Mouse (Mus musculus): ENCODE data around the gene Wwc1. TPM values are rescaled to one million over a fixed set of nuclear protein-coding genes. Genes with fewer than 3 reads are reported as not detected.
"Not testable (repeated sequence)": the region's sequence is repeated elsewhere in the genome, so short reads cannot be mapped to it uniquely, and the experiment has no call there.

Wwc1 gene
- total RNA-seq, 2 experiments from 2014 or later: not detected

DNA sequence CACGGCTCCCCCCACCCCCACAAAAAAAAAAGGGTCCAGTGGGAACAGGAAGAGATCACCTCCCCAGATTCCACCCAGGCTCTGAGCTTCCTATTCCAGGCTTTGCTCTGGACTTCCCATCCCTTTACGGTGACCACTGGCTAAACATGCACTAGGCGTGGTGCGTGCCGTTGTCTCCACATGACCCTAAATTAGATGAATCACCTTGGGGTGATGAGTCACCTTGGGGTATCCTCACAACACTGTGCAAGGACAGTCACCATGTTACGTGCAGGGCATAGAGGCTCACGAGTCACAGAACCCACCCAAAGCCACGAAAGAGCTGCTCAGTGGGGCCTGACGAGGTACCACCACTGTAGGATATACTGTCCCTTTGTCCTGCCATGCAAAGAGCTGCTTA, 136.0 kb downstream of the Wwc1 start:
- ATAC-seq (replicated peaks; ENCODE audit: low FRiP score, low TSS enrichment, poor library complexity, severe bottlenecking): no peak

DNA sequence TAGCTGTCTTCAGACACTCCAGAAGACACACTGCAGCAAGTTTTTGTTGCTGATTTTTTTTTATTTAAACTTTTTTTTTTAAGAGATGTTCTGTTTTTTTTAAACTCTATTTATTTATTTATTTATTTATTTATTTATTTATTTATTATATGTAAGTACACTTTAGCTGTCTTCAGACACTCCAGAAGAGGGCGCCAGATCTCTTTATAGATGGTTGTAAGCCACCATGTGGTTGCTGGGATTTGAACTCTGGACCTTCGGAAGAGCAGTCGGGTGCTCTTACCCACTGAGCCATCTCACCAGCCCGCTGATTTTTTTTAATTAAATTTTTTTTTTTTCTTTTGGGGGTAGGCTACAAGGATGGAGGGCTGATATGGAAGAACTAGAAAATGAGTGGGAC, 137.8 kb downstream of the Wwc1 start:
- ATAC-seq (replicated peaks; ENCODE audit: low FRiP score, low TSS enrichment, poor library complexity, severe bottlenecking): not testable (repeated sequence)

DNA sequence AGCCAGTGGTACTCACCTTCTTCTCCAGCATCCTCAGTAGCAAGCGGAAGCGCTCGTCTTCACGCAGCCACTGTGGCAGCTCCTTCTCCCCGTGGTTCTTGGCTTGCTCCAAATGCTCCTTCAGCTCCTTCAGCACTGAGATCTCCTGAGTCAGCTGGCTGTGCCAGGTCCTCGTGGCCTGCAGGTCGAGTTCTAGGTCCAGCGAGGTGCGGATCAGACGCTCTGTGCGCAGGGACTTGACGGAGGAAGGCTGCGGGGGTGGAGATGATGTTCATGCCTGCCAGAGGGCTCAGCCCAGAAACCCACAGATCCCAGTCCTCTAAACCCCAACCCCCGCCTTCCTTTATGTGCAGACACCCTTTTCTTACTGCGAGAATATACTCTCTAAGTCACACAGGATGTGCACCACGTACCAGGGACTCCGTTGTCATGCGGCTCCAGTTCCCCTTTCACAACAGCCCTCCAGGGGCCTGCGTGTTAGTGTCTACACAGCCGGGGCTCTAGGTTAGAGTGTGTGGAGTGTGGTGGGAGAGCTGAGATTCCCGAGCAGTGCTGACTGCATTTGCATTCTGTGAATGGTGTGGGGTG, 138.5 kb downstream of the Wwc1 start:
- no peak for ATAC-seq (replicated peaks; ENCODE audit: low FRiP score, low TSS enrichment, poor library complexity, severe bottlenecking)

DNA sequence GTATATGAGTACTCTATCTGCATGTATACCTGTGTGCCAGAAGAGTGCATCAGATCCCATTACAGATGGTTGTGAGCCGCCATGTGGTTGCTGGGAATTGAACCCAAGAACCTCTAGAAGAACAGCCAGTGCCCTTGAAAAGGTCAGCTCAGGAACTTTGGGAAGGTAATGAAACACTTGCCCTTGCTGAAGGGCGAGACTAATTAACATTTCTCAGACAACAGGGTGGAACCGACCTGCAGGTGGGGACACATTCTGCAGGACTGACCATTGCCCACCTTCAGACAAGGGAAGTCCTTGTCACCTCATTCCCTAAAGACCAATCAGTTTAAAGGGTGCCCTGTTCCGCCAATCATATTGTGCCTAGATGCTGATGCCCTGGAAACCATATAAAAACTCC, 139.5 kb downstream of the Wwc1 start:
- ATAC-seq (replicated peaks; ENCODE audit: low FRiP score, low TSS enrichment, poor library complexity, severe bottlenecking): not testable (repeated sequence)

DNA sequence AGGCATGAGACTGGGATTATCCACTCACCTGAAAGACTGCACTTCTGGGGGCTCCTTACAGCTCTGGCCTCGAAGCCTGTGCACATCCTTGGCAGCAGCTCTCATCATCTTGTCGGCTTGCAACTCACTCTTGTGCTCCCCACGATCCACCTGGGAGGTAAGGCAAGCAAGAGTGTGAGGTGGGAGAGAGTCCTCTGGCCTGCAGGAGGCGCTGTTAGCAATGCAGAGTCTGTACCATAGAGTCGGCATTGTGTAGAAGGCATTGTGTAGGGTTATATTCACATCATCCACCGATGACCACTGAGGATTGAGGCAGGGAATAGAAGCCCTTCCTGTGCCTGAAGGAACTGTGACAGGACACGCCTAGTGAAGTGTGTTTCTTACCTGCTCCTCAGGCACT, 140.0 kb downstream of the Wwc1 start:
- ATAC-seq (replicated peaks; ENCODE audit: low FRiP score, low TSS enrichment, poor library complexity, severe bottlenecking): no peak

DNA sequence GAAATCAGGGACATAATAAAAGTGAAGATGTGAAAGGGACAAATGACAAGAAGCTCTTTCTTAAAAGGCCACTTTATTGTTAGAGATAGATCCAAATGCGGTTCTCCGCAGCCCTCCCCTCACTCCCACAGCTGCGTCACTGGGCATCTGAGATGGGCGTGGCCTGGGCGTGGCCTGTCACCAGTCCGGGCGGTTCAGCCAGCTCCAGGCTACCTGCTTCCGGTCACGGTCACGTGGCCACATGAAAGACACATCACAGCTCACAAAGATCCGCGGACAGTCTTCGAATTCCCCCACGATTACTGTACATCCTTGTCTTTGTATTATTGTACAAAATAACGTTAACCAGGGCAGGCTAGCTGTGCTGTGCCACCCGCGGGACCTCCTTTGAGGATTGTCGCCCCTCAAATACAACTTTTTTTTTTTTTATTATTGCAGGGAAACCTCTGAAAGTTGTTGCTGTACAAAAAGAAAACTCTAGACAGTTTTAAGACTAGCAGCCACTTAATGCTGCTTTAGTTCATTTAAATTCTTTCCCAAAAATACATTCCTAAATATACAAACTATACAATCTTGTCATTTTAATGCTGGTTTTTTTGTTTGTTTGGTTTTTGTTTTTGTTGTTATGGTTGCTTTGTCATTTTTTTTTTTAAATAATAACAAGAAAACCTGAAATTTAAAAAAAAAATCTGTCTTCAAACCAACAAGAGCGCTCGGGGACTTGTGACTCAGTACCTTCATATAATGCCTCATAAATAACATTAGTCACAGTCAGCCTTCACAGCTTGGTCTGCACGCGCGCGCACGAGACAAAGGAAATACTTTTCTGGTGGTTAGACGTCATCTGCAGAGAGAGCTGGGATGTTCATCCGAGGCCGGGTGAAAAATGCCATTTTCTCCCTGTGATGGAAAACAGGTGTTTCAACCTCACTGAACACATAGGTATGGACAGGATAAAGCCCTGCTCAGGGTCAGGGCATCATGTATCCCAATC, 141.7 kb downstream of the Wwc1 start:
- peak; percentile 84 for ATAC-seq (replicated peaks; ENCODE audit: low FRiP score, low TSS enrichment, poor library complexity, severe bottlenecking)

DNA sequence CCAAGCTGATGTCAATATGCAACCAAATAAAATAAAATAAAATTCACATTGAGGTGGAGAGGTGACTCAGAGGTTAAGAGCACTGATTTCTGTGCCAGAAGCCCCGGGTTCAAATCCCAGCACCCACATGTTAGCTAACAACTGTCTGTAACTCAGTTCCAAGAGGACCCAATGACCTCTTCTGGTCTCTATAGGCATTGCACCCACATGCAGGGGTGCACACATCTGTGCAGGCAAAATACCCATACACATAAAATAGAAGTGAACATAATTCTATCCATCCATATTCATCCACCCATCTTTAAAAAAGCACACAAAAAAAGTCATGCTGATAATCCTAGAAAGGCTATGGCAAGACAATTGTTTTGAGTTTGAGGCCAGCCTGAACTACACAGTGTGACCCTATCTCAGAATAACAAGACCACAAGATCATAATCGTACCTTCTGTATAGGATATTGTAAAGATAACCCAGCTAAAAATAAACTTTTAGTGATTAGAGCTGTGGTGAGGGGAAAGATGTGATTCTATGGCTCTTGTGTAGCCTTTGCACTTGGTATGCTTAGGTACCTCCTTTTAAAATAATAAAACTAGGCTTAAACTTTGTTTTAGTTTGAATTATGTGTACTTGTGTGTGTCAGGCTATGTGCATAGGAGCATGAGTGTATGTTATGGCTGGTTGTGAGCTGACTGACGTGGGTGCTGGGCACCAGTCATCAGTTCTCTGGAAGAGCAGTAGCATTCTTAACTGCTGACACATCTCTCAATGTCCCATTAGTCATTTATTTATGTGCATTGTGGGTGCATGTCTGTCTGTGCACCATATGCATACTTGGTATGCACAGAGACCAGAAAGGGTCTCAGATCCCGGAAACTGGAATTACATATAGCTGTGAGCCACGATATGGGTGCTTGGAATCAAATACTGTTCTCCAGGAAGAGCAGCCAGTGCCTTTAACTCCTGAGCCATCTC, 142.9 kb downstream of the Wwc1 start:
- no peak for ATAC-seq (replicated peaks; ENCODE audit: low FRiP score, low TSS enrichment, poor library complexity, severe bottlenecking)

DNA sequence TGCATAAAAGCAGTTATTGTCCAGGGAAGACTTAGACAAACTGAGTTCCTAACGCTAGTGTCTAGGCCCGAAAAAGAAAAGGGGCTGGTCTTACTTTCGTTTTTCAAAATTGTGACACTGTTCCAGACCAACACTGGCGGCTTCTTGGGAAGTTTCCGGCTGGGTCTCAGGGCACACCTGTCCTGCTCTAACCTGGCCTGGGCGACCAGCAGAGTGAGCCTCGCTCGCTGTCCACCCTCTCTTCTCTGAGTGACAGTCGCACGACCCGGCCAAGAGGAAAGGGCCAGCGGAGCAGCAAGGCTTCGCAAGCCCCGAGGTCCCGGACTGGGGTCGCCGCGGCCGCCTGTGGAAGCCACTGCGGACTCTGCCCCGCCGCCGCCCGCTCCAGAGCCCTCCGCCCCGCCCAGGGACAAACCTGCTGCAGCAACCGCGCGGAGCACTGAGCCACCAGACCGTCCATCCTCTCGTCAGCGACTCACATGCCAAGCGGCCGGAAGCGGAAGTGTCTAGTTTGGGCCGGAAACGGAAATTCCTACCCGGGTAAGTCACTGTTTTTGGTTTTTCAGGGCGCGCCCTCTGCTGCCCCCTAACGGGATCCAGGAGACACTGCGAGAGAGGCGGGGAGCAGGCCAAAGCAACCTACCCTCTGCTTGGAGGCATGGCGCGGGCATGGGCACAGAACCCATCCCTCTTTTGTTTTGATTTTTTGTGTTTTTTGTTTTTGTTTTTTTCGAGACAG, 146.1 kb downstream of the Wwc1 start, which contains the start of gene Rars:
Rars (minus strand) TSS at position 485 of the 739 bp plus-strand sequence.
- ATAC-seq (replicated peaks; ENCODE audit: low FRiP score, low TSS enrichment, poor library complexity, severe bottlenecking): peak; percentile 94

DNA sequence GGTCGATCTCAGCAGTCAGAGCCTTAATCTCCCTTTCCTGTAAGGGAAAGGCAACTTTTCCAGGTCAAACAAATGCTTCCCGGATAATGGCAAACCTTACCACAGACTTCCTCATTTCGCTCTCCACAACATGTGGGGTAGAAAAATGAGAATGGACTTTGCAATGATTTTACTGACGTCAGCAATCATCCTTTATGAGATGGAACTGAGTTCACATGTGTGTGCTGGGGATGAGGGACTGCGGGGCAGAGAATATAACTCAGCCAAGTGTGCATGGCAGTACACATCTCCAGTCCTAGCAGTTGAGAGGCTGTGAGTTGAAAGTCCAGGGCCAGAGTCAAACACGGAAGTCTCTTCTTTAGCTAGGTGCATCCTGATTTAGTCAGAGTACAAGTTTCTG, 147.1 kb downstream of the Wwc1 start:
- no peak for ATAC-seq (replicated peaks; ENCODE audit: low FRiP score, low TSS enrichment, poor library complexity, severe bottlenecking)

DNA sequence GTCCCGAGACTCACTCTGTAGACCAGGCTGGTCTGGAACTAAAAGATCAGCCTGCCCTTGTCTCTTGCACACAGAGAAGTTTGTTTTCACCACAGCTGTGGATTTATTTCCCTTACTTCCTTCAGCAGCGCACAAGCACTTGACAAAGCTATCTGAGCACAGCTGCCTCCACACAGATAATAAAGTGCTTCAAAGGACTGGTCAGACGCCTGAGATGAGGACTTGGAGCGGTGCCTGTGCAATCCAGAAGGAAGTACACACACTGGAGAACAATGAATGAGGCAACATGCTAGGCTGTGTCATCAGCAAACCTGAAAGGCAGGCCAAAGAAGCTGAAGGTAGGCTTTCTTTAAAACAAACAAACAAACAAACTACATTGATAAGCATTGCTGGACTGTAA, 148.2 kb downstream of the Wwc1 start:
- ATAC-seq (replicated peaks; ENCODE audit: low FRiP score, low TSS enrichment, poor library complexity, severe bottlenecking): no peak

DNA sequence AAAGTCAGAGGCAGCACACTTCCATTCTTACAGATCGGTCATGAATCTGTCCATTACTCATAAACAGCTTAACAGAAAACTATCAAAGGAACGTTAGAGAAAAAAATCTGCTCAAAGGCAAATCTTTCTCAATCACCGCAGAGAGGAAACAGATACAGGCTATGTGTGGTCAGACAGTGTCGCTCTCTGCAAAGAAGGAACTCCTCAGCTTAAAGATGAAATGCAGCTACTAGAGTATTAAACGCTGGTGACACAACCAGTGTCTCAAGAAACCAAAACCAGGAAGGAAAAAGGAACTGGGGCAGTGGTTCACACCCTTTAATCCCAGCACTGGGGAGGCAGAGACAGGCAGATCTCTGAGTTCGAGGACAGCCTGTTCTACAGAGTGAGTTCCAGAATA, 152.6 kb downstream of the Wwc1 start:
- no peak for ATAC-seq (replicated peaks; ENCODE audit: low FRiP score, low TSS enrichment, poor library complexity, severe bottlenecking)

DNA sequence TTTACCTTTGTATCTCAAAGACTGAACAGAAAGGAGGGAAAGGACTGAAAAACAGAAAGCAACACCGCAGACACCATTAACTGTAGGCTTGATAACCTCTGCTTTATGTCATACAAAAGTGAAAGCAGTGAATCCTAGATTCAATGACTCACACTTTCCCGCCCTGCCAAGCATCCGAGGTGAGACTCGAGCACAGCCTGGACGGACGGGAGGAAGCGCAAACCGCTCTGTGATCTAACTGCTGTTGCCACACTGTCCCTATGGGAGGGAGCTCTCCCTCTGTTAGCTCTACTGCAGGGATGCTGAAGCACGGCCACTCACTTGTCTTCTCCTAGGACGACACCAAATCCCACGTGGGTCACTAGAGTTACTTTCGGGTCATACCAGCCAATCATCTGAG, 164.0 kb downstream of the Wwc1 start:
- ATAC-seq (replicated peaks; ENCODE audit: low FRiP score, low TSS enrichment, poor library complexity, severe bottlenecking): no peak

DNA sequence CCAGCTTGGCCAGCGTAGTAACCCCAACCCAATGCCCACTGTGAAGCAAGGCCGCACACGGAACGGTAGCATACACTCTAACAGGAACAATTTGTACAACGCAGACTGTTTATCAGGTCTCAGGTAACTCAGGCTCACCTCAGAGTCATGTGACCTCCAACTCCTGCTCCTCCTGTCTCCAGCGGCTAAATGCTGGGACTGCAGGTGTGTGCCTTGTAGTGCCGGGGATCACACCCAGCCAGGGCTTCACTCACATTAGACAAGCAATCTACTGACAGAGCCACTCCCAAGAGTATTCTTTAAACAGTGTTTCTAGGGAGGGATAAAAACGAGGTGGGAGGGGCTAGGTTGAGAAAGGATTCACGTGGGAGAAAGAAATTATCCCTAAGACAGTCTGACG, 168.9 kb downstream of the Wwc1 start:
- no peak for ATAC-seq (replicated peaks; ENCODE audit: low FRiP score, low TSS enrichment, poor library complexity, severe bottlenecking)

DNA sequence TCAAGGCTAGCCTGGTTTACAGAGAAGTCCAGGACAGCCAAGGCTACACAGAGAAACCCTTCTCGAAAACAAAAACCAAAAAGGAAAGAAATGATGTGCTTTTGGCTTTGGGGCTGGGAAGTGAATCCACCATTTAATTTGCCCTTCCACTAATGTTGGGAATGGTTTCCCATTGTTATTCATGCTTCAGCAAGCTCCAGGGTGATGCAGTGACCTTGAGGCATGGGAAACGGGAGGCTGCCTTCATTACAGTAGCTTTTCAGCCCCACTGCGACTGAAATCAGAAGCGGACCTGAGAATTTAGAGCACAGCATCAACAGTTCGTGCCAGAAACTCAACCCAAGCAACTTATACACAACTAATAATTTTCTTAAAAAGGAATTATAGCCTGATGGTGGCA, 179.0 kb downstream of the Wwc1 start:
- no peak for ATAC-seq (replicated peaks; ENCODE audit: low FRiP score, low TSS enrichment, poor library complexity, severe bottlenecking)

DNA sequence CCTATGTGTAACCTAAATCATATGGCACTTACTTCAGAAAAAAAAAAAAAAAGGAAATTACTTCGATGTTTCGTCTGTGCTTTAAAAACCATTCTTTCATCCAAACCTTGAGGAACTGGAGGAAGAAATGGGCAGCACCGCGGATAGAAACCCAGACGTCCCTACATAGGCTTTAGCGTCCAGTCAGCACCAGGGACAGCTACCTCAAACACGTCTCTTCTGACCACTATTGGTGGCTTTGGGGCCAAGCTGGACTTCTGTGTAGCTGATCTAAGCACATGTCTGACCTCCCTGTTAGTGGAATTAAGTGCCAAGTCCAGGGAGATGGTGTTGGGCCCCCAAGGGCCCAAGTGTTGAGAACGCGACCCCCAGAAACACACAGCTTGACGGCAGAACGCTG, 181.5 kb downstream of the Wwc1 start, which contains the start of gene Fbll1:
Fbll1 (minus strand) TSS at position 11 of the 400 bp plus-strand sequence.
- ATAC-seq (replicated peaks; ENCODE audit: low FRiP score, low TSS enrichment, poor library complexity, severe bottlenecking): peak; percentile 81

DNA sequence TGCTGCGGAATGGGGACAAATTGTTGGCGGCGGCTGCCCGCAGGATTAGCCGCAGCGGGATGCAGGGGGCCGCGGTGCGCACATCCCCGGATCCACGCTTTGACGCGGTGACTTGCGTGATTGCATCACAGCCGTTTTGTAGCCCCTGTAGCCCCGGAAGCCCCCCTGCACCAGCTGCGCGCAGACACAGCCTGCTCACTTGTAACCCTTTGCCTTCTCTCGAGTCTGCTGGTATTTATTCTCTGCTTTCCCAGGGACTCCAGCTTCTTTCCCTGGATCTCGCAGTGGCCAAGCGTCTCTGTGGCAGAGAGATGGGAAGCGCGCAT, 181.9 kb downstream of the Wwc1 start:
- ATAC-seq (replicated peaks; ENCODE audit: low FRiP score, low TSS enrichment, poor library complexity, severe bottlenecking): no peak

DNA sequence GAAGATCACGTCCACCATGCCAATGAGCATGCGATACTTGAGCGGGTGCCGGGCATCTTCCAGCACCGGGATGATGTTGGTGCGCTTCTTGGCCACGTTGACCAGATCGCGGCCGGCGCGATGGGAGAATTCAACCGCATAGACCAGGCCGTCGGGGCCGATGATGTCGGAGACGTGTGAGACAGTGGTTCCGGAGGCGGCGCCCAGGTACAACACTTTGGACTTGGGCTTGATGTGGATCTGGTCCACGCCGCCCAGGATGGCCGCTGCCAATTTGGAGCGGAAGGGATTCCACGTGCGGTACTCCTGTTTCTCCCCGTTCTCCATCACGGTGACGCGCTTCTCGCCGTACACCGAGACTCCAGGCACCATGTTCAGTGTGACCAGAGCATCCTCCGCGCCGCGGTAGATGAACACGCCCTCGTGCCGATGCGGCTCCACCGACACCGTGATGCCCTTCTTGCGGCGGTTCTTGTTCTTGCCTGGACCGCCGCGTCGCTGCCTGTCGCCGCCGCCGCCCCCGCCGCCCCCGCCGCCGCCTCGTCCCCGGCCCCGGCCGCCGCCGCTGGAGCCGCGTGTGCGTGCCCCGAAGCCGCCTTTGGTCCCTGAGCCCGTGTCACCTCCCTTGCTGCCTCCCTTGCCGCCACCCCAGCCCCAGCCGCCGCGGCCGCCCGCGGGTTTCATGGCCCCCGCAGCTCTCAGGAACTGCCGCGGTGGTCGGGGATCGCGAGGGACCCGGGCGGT, 182.4 kb downstream of the Wwc1 start:
- ATAC-seq (replicated peaks; ENCODE audit: low FRiP score, low TSS enrichment, poor library complexity, severe bottlenecking): no peak

DNA sequence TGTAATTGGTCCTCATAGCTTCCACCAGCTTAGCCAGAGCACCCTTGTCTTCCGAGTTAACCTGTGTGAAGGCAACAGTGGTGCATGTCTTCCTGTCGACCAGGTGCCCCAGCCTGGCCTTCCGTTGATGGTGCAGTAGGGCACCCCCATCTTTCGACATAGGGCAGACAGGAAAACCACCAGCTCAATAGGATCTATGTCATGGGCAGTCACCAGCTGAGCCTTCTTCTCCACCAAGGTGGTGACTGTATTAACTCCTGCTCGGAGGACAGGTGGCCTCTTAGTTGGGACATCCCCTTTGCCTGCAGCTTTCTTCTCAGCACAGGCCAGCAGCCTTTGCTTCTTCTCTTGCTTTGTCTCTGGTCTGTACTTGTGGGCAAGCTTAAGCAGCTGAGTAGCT, 187.5 kb downstream of the Wwc1 start:
- ATAC-seq (replicated peaks; ENCODE audit: low FRiP score, low TSS enrichment, poor library complexity, severe bottlenecking): not testable (repeated sequence)
